Mouse (Mus musculus) heart, adult 10 weeks (tissue): ENCODE measurements around the gene Atpif1. TPM values are rescaled to one million over a fixed set of nuclear protein-coding genes. Genes with fewer than 3 reads are reported as not detected.

Experiments used
- polyA plus RNA-seq: library from polyadenylated mRNA; stranded (reverse); fragments of 350-450 nt; fragmentation: Illumina TruSeq; extraction: RNeasy Lipid Tissue Mini Kit (QIAGEN cat#74804); gene quantifications from one replicate; pipeline ENCODE4 v1.2.3, GENCODE M21; 2014; ENCODE audit warnings: low read depth, low replicate concordance

Gene Atpif1
- polyA plus RNA-seq, result 392 TPM

DNA sequence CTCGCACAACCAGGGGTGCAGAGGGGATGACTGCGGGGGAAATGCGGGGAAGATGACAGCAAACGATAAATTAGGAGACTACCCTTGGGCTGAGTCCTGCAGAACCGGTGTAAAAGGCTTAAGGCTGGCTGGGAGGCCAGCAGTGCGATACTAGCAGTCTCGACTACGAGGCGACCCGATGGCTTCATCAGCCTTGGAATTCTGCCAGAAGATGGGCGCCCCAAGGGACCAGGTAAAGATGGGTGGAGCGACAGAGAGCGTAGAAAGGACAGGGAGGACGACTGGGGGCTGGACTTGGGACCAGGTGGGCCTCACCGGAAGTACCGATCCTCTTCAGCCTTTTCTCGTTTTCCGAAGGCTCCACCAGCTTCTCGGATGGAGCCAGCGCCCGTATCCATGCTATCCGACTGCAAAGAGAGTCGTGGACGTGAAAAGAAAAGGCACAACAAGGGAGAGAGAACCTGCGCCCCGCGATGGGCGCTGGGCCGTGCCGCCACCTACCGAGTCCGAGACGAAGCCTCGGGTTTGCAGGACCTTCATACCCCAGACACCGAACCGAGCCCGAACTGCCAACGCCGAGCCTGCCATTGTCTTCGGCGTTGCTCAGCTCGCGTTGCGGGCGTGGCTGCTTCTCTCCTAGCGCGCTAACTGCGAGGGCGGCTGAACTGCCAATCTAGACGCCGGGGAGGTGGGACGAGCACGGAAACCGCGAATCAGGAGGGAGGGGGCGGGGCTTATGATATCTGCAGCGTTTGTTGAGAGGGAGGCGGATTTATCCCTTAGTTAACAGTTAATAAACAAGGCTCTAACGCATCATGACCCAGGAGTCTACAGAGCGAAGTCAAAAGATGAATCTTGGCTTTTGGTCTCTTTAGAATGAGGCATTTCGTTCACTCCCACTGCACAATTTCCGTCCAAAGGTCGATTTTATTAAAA, at the start of gene Atpif1:
Gene Atpif1 (minus strand): TSS at position 679 of the 936 bp plus-strand sequence.

DNA sequence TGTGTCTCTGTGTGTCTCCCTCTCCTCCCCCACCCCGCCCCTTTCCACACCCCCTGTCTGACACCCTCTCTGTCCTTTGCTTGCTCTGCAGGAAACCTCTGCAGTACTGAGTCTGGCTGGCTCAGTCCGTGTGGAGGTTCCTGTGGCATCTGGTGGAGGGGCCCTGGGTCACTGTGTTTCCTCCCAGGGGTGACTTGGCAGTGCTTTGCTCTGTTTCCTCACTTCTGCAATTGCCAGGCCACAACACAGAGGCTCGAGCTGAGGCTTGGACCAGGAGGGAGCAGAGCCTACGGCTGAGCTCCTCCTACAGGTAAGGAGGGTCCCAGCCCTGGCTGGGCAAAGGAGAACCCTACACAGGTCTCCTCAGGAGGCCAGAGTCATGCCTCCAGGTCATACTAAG, 30.5 kb upstream of the Atpif1 start, which contains the start of gene Ptafr:
Gene Ptafr (plus strand): TSS at position 103 of the 400 bp plus-strand sequence.

DNA sequence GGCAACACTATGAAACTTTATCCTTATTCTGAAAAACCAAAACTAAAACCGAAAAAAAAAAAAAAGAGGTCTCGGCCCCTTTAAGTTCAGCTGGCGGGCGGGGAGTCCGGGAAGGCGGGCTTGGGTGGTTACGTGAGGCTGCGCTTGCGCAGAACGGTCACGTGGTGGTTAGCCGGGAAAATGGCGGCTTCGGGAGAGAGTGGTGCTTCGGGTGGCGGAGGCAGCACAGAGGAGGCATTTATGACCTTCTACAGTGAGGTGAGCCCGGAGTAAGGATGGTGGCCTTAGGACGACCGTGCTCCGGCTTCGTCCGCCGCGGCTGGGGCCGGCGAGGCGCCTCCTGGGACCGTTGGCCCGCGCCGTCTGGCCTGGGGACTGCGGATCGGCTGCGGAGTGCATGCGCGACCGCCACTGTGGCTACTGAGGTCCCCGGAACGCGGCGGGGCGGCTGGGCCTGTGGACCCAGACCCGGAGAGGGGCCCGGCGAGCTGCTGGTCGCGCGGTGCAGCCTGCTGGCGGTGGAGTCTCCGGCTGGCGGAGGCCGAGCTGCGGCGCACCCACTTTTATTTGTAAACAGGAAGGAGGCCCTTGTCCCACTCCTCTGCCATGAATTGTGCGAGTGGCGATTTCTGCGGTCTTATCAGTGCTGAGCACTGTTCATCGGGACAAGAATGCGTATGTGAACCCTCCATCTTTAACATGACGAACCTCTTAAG, 2.1 kb upstream of the Atpif1 start, which contains the start of gene Dnajc8:
Gene Dnajc8 (plus strand): TSS at position 145 of the 716 bp plus-strand sequence.

DNA sequence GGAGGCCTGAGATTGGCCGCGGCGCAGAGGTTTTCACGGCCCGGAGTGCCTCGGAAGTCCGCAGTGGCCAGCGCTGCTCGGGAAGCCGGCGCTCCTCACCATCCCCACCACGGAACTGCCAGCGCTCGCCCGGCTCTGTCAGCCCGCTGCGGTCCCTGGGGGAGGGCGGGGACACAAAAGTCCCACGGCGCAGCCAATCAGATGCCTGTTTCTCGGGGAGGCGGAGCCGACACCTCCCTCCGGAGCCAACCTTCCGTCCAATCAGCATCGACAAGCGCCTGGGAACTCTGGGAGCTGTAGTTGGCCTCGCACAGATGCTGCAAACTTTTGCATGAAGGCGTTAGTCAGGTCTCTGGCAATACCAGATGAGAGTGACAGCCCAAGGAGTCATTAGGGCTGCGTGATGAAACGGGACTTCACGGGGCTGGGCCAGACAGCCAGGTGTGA, 23.1 kb downstream of the Atpif1 start, which contains the start of gene Sesn2:
Gene Sesn2 (minus strand): TSS at position 150 of the 447 bp plus-strand sequence.

Other genes with a start within 250 kb of the Atpif1 start
- 2.6 TPM for gene Rab42, start 230.3 kb downstream of the Atpif1 start, polyA plus RNA-seq
- gene Trnau1ap, start 204.1 kb downstream of the Atpif1 start, polyA plus RNA-seq, result 38.0 TPM
- gene Rcc1, start 180.1 kb downstream of the Atpif1 start, polyA plus RNA-seq, result 7.1 TPM
- gene Phactr4, start 111.2 kb downstream of the Atpif1 start, polyA plus RNA-seq, result 15.9 TPM
- 1.9 TPM for gene Med18, start 69.7 kb downstream of the Atpif1 start, polyA plus RNA-seq
- 2.8 TPM for gene Sesn2, start 23.2 kb downstream of the Atpif1 start, polyA plus RNA-seq
- 97.1 TPM for gene Dnajc8, start 1.9 kb upstream of the Atpif1 start, polyA plus RNA-seq
- 1.5 TPM for gene Ptafr, start 30.4 kb upstream of the Atpif1 start, polyA plus RNA-seq
- gene Eya3, start 105.3 kb upstream of the Atpif1 start, polyA plus RNA-seq, result 25.5 TPM
- 1.7 TPM for gene Xkr8, start 198.9 kb upstream of the Atpif1 start, polyA plus RNA-seq
- 1.1 TPM for gene Smpdl3b, start 223.6 kb upstream of the Atpif1 start, polyA plus RNA-seq
- 18.4 TPM for gene Rpa2, start 234.7 kb upstream of the Atpif1 start, polyA plus RNA-seq